Mouse (Mus musculus): ENCODE results near the gene Dqx1.

DNA sequence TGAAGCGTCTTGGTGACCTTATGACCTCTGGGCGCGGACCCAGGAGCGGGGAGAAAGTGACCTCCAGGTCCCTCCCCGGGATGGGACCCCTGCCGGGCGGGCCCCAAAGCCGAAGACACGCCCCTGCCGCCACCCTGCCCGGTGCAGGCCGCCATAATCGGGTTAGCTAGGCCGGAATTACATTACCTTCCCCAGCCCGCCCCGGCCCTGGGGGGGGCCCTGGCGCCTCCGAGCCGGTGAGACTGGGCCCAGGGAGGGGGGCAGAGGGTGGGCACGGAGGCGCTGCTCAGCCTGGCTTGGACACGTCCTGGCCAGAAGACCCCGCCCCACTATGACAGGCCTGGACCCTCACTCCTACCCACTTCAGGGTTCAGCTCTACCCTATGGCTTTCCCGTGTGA is 13.6 kb downstream of the Dqx1 start:
- no peak for TF ChIP-seq ZNF384 (IDR thresholded peaks at IDR 0.05; ENCODE audit: low read depth, low read length)
- TF ChIP-seq CHD2 (IDR thresholded peaks at IDR 0.05; ENCODE audit: low read depth, low read length), result no peak
- TF ChIP-seq ZC3H11A (IDR thresholded peaks at IDR 0.05; ENCODE audit: borderline replicate concordance, low read depth, low read length), result no peak

Measured in ES-E14 (cell line).